Mouse (Mus musculus) mouse embryonic stem cell (cell line): ENCODE data around the gene Lpar2.

Experiments used
- in situ Hi-C, 2 experiments: fragments of 300-500 bp; cut with MboI; formaldehyde crosslinking; loops; 1 replicate in 1 of 2; 3 replicates in 1 of 2; pipeline ENCODE4 v1.14.3; 2019 to 2020; ENCODE audit warnings: low sequenced_read_pairs in 2 of 2, low pct_unique_long_range_greater_than_20kb in 1 of 2, mixed read lengths in 1 of 2; ENCODE audit not compliant: unreplicated experiment in 1 of 2

Lpar2 gene

GRCm38 (mm10) chr8:69804537-69804936, 17.7 kb upstream of the Lpar2 start:
- in situ Hi-C loops: no loop called here

DNA sequence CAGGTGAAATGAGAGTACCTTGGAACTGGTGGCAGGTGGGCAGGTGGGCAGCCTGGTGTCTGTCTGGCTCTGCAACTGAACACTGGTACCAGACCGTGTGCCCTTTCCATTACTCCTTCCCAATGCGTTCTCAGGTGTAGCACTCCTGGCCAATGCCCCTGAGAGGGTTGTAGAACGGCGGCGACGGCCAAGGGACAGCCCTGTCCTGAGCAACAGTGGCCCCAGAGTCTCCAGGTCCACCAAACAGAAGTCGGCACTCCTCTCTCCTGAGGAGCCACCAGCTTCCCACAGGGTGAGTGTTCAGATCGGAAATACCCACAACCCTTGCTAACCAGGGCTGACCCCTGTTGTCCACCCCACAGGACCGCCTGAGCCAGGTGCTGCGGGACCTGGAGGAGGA, 17.1 kb upstream of the Lpar2 start:
- in situ Hi-C loops: no loop called here

GRCm38 (mm10) chr8:69805491-69805890, 16.7 kb upstream of the Lpar2 start:
- in situ Hi-C loops: no loop called here

DNA sequence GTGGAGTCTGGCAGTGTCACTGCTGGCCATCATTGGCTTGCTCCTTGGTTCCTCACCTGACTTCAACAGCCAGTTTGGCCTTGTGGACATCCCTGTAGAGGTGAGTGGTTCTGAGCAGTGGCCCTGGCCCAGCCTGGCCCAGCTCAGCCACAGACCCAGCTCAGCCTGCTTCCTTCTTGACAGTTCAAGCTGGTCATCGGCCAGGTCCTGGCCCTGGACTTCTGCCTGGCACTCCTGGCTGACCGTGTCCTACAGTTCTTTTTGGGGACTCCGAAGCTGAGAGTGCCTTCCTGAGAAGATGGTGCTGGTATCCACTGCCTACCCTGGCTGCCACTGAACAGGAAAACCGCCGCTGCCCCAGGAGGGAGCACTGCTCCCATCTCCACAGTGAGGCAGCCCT, 15.0 kb upstream of the Lpar2 start:
- in situ Hi-C loops: no loop called here

DNA sequence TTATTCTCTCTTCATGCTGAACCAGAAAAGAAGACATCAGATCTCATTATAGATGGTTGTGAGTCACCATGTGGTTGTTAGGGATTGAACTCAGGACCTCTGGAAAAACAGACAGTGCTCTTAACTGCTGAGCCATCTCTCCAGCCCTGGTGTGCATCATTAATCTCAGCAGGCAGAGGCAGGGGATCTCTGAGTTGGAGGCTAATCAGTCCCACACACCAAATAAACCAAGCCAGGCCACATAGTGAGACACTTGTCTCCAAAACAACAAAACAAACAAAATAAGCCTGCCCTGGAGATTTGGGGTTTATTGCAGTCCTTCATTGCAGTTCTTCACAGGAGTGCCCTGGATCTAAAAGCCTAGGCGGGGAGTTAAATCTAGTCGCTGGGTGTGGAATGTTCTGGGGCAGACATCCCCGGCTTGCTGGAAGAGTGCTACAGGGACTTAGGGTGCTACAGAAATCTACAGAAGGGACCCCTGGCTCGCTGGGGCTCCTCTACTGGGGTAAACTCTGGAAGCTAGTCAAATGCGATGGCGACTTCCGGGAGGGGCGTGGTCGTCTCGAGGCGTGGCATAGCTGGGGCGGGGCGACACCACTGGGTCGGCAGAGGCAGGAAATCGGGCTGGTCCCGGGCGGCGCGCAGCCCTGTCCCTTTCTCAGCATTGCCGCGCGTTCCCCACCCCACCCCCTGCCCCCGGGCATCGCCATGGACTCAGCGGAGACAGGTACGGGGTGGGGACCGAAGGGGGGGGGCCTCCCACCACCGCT, 13.9 kb upstream of the Lpar2 start, which contains the start of gene Gmip:
Gene Gmip (plus strand): TSS at position 586 of the 770 bp plus-strand sequence.
- in situ Hi-C loops: no loop called here

DNA sequence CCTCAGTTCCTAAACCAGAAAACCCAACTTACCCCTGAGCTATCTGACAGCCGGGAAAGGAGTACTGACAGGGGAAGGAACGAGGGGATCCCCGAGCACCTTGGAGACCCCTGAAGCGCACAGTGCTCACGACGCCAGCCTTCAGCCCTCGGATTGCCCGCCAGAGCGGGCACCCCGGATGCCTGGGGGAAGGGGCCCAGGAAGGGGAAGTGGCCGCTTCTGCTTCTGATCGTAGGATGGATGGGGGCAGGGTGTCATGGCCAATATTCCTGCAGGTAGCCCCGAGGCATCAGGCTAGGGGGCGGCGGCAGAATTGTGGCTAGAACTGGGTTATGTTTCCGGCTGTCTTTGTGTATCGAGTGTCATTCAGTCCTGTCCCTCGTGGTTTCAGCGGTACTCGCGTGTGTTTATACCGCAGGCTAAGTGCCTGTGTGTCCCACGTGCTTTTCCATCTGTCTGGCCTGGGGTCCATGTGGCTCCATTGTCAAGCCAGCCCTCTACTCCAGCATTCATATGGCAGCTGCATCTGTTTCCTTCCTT, 13.3 kb upstream of the Lpar2 start:
- in situ Hi-C loops: no loop called here

DNA sequence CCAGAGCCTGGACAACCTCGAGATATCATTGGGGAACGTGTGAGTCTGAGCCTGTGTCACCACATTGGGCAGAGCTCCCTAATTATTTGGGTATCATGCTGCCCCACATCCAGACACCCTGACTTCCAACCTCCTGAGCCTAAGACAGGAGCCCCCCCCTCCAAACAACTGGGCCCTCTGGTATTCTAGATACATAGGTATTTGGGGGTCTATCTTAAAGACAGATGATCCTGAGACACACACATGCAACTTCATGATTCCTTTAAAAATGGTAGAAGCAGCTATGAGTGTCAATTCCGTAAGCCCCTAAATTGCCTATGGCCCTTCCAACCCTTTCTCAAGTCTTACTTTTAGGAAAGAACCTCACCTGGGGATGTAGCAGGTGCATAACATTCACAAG, 12.4 kb upstream of the Lpar2 start:
- in situ Hi-C loops: no loop called here

DNA sequence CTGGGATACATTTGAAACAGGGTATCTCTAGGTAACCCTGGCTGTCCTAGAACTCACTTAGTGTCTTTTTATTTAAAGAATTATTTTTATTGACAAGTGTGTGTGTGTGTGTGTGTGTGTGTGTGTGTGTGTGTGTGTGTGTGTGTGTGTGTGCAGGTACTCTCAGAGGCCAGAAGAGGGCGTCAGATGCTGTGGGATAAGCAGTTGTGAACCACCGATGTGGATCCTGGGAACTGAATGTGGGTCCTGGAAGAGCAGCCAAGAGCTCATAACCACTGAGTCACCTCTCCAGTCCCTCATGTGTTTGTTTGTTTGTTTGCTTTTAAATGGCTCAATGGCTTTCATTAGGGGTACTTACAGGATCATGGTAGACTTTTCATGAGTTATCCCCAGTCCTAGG, 7.3 kb upstream of the Lpar2 start:
- in situ Hi-C loops: no loop called here

DNA sequence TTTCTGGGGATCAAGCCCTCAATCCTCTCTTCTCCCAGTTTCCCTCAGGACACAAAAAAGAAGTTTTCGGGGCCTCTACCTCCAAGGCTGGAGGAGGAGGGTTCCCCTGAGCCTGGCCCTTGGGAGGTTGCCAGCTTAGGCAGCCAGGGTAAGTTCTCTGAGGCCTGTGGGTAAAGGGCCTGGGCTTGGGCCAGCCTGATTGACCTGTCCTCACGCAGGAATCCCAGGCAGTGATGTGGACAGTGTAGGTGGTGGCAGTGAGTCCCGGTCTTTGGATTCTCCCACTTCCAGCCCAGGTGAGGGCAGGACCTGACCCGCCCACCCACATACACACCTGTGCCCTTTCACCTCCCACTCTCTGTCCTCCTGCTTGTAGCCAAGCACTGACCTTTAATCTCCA, 6.8 kb upstream of the Lpar2 start:
- in situ Hi-C loops: no loop called here

DNA sequence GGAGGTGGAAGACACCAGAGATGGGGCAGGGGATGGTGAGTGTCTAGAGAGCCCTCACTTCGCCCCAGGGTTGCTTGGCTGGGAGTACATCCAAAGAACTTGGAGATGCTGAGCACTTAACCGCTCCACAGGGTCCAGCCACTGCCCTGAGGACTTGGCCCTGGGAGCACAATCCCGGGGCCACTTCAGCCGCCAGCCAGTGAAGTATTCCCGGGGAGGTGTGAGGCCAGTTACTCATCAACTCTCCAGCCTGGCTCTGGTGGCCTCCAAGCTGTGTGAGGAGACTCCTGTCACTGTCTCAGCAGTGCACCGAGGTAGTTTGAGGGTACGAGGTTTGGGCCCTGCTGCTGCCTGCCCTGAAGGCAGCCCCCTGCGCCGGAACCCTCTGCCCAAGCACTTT, 1.8 kb upstream of the Lpar2 start:
- in situ Hi-C loops: no loop called here

- in situ Hi-C loops: no loop called here
These were observed 251 bp upstream of the Lpar2 start for GRCm38 (mm10) chr8:69821971-69822385.

DNA sequence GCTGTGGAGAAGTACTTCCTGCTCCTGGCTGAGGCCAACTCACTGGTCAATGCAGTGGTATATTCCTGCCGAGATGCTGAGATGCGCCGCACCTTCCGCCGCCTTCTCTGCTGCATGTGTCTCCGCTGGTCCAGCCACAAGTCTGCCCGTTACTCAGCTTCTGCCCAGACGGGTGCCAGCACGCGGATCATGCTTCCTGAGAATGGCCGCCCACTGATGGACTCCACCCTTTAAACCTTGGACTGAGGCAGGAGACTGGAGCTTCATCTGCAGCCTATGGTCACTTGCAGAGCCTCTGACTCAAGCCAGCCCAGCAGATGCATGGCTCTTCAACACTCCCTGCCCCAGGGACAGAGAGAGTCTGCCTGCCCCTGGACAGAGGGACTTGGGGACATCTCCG, 4.1 kb downstream of the Lpar2 start:
- in situ Hi-C loops: loop anchor here in 1 of 2 experiments (25.0 kb wide), 1 partner anchor 189 kb away; the partner anchor contains the start of gene Zfp868

DNA sequence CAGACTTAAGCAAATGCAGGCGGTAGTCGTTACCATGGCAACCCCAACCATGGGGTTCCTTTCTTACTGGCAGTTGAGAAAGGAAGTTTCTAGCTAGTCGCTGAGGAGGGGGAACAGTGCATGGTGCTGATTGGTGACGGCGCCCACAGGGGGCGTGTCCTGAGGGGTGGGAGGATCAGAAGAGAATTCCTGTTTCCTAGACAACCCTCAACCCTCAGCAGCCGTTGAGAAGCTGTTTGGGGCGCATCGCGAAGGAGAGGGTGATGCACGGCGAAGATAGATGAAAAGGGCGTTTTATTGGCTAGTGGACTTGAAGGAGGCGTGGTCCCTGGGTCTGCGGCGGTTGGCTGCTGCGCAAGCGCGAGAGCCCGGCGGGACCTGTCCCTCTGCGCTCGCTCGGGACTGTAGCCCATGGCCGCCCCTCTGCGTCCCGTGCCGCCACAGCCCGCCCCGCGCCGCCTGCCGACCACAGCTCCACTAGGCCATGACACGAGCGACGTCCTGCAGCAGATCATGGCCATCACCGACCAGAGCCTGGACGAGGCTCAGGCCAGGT, 10.1 kb downstream of the Lpar2 start, which contains the start of gene Pbx4:
Gene Pbx4 (plus strand): TSS at position 194 of the 556 bp plus-strand sequence.
- in situ Hi-C loops: loop anchor here in 1 of 2 experiments (25.0 kb wide), 1 partner anchor 195 kb away; the partner anchor contains the start of gene Zfp868

- in situ Hi-C loops: loop anchor here in 1 of 2 experiments (25.0 kb wide), 1 partner anchor 200 kb away; the partner anchor contains the start of gene Zfp868
These were observed 14.9 kb downstream of the Lpar2 start for GRCm38 (mm10) chr8:69837057-69837682.

- in situ Hi-C loops: loop anchor here in 1 of 2 experiments (25.0 kb wide), 1 partner anchor 210 kb away; the partner anchor contains the start of gene Zfp868
These were observed 25.2 kb downstream of the Lpar2 start for GRCm38 (mm10) chr8:69847167-69848065.

DNA sequence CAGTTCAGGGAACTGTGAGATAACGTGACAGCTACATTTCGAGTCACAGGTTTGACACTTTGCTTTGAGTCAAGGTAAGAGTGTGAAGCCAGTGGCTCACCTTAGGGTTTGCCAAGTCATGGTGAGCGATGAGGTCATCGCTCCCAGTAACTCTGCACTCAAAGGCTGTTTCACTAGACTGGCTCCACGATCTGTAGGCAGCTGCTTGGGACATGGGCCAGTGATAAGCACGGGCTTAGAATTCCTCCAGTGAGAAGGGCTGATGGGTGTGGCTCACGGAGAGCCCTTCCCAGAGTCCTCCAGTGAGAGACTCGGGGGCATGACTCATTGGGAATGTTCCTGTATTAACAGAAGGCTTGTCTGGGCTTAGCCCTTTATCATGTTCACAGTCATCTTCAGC, 26.7 kb downstream of the Lpar2 start:
- in situ Hi-C loops: loop anchor here in 1 of 2 experiments (25.0 kb wide), 1 partner anchor 212 kb away; the partner anchor contains the start of gene Zfp868

DNA sequence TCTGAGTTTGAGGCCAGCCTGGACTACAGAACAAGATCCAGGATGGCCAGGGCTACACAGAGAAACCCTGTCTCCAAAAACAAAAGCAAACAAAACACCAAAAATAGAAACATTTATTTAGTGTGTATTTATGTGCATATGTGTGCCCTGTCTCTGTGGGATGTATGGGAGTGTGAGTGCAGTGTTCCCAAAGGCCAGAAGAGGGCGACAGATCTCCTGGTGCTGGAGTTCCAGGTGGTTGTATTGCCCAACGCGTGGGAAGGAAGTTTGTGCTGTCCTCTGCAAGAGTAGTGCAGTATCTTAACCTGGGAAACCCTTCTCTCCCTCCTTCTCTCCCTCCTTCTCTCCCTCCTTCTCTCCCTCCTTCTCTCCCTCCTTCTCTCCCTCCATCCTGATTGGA, 27.7 kb downstream of the Lpar2 start:
- in situ Hi-C loops: loop anchor here (25.0 kb wide), 2 partner anchors 213 to 513 kb away; partner anchors contain the start of gene Zfp868 (in 2 of the 2)
